Mouse (Mus musculus): ENCODE results near the gene Il34.
A peak's percentile ranks its signal among the peaks of the same experiment; 100 is the strongest.

The Il34 gene

DNA sequence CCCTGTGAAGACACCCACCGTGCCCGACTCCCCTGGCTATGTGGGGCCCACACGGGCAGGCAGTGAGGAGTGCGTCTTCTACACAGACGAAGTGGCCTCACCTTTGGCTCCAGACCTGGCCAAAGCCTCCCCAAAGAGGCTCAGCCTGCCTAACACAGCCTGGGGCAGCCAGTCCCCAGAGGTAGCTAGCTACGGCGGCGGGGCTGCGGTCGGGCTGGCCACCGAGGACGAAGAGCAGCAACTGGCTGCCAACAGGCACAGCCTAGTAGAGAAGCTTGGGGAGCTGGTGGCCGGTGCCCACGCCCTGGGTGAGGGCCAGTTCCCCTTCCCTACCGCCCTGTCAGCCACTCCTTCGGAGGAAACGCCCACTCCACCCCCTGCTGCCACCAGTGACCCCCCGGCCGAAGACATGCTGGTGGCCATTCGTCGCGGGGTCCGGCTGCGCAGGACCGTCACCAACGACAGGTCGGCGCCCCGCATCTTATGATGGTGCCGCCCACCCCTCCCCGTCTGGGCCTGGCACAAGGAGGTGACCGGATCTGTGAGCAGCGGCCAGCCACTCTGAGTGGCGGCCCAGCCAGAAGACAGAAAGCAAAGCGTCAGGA, 67.0 kb downstream of the Il34 start:
- DNase-seq (ENCODE audit: low spot score), result no peak

DNA sequence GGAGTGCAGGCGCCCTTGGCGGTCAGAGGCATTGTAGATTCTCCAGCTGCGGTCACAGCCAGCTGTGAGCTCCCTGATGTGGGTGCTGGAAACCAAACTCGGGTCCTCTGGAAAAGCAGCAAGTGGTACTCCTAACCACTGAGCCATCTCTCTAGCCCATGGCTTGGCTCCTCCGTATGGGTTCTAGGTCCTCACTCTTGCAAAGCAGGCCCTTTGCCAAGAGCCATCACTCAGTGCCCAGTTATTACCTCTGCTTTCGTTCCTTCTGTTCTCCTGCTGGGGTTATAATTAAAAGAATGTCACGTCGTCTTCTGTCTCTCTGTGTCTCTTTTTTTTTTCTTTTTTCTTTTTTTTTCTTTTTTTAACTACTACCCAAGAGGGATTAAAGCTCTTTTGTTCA, 72.7 kb downstream of the Il34 start:
- no peak for DNase-seq (ENCODE audit: low spot score)

DNA sequence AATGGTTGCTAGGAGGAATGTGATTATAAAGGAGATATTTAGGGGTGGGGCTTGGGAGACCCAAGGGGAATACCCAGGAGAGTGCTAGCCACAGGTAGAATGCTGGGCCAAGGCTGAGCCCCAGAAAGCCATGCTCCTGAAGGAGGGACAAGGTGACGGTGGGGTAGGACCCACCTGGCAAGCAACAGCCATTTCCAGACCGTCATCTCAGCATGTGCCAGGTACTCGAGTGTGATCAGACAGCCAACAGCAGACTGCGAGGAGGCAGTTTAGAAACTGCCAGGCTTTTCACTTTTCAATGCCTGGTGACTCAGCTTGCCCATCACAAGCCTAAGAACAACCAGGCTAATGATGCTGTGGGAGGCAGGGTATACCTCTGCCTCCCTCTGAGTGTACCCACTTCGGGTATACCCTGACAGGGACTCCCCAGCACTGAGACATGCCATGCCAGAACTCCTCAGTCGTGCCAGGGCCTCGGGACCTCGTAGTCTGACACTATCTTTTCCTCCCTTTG, 74.3 kb downstream of the Il34 start:
- DNase-seq (ENCODE audit: low spot score), result no peak

DNA sequence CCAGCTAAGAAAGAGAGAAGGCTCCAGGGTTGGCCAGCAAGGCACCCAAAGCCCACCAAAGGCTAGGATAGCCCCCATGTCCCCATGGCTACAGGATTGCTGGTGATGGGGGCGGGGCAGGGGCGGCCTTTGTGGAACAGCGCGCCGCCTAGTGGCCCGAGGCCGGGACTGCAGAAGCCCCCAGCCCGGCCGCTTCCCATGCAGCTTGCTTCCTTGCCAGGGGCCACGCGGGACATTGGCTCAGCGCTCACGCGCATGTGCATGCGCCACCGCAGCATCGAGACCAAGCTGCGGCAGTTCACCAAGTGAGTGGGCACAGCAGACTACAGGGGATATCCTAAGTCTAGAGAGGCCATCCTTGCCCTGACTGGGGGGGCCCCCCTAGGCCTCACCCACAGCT, 78.8 kb downstream of the Il34 start:
- DNase-seq (ENCODE audit: low spot score), result no peak

DNA sequence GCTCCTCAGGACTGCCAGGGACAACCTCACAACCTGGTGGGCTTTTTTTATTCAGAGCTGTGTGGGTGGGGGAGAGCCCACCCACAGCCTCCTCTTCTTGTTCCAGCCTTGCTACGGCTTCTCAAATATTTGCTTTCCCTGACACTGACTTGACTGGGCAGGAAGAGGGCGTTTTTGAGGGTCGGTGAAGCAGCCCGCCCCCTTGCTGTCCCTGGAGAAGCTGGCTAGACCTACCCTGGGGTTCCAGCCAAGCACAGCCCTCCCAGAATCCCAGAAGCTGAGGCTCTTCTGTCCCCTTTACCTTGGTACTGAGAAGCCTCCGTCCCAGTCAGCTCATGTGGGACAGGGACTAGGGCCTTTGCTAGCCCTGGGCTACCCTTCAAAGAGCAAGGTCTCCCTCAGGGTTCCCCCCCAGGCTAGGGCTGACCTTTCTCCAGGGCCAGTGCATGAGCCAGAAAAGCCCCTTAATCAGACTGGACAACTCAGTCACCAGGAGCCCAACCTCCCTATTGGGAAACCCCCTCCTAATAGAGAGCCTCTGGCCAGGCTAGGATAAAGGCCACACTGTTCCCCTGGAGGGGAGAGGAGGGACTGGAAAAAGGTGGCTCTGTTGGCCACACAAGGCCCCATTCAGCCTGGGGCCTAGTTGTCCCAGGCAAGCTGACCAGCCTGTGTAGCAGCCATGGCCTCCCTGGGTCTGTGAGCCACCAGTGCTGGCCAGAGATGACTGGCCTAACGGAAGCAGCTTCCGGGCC, 80.5 kb downstream of the Il34 start:
- DNase-seq (ENCODE audit: low spot score), result peak; percentile 62

DNA sequence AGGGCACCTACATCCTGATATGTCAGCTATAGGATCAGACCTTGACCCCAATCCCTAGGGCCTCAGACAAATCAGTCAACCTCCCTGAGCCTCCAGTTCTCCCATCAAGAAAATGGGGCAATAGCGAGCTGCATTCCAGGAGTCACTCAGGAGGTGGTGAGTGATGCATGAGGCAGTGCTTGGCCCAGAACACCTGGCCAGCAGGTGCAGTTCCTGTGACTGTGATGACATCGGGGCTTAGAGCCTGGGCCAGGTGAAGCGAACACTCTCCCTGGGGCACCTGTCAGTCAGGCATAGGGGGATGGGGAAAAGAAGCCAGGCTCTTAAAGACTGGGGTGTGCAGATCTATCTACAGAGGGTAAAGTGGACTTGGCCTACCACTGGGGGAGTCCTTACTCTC, 81.2 kb downstream of the Il34 start:
- DNase-seq (ENCODE audit: low spot score), result no peak

DNA sequence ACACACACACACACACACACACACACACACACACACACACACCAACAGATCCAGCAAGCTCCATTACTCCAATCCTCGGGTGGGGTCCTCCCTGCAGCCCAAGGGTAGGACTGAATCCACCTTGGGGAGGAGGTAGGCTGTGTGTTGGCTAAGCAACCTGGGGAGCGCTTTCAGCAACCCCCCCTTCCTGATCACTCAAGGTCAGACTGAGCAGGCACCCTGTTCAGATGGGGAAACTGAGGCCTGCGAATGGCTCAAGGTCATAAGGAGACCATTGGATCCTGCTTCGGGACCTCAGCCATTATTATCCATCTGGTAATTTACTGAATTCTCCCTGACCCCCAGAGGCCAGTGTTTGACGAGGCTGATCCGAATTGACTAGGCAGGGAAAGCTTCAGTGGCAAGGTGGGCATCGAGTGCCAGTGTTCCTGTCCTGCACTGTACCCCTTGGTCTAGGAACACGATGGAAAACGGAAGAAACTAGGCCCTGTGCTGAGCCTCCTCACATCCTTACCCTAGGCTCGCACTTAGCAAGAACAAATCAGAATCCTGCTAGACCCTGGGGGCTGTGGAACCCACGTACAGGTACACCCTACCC, 83.2 kb downstream of the Il34 start:
- DNase-seq (ENCODE audit: low spot score), result no peak

DNA sequence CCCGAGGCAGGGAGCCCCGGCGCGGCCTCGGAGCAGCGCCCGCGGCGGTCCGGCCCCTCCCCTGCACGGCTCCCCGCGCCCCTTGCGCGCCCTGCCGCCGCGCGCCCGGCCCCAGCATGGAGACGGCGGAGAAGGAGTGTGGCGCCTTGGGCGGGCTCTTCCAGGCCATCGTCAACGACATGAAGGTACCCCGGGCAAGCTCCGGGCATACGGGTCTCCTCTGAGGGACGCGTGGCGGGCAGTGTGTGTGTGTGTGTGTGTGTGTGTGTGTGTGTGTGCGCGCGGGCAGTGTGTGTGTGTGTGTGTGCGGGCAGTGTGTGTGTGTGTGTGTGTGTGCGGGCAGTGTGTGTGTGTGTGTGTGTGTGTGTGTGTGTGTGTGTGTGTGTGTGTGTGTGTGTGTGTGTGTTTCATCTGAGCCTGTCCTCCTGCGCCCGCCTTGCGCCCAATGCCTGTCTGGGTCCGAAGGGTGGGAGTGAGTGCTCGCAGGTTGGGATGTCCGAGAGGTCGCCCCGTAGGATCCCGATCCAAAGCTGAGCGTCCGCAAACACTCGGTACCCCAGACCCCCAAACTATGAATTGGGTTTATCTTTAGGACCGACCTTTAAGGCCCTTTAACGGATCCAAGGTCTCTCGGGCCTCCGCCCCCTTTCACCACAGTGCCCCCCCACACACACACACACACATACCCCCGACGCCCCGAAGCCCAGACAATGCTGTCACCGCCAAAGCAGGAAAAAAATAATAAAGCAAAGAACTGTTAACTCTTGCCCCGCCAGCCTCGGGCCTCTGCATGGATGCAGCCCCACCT, 83.9 kb downstream of the Il34 start:
- DNase-seq (ENCODE audit: low spot score), result no peak

DNA sequence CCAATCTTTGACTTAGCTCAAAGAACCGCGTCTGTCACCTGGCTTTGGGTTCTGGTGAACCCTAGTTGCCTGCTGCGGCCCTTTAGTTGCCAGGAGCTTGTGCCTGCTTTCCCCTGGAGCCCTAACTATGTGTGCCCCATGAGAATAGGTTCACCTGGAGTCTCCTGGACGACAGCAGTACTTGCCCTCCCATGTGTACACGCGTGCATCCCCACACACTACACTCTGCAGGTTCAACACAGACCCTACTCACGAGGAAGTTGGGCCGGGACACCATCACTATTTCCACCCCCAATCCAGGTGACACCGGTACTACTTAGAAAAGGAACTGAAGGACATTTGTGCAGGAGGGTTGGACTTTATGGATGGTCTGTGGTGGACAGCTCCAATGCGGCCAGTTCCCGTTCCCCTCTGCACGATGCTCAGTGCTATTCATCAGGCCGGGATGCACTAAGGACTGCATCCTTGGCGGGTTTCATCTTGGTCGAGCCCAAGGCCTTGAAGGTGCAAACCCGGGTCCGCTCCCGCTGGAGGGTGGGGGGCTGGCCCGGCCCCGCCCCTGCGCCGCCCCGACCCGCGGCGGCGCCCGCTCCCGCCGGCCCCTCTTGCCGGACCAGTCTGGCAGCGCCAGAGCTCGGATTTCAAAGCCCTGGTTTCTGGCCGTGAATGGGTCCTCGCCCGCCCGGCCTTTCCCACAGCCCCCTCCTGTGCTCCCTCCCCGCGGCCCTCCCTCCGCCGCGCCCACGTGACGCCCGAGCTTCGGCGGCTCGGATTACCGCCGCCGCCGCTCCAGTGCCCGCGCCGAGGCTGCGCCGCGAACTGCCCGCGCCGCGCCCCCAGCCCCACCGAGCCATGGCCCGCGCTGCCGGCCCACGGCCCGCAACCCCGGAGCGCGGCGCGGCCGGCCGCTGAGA, 84.8 kb downstream of the Il34 start, which contains the start of gene Mtss1l:
Gene Mtss1l (plus strand): TSS at position 792 of the 914 bp plus-strand sequence.
- peak; percentile 71 for DNase-seq (ENCODE audit: low spot score)

DNA sequence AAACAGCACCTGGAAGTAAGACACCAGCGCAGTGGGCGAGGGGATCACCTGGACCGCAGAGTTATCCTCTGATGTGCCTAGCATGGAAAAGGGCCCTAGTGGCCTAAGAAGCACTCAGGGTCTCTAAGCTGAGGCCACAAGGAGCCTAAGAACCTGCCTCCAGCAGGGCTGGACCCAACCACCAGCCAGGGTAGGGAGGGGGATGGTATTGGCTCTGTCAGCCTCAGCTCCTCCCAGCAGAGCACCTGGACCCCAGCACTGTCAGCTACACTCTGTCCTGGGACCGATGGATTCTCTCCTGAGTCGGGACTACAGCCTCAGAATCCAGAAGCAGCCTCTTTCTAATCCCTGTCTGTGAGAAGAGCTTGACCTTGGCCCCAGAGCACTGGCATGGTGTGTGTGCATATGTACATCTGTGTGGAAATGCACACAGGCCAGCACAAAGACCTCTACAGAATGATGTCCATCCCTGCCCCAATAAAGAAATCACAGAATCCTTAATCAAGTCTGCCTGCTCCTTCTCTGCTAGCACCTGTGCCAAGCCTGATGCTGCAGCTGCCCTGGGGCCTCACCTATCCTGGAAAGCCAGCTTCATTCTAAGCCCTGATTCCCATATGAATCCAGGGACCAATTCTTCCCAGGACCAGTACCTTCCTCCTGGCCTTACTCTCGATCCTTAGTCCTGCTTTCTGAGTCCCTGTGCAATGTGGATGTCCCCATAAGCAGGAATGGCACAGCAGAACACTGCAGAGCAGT, 85.6 kb downstream of the Il34 start:
- DNase-seq (ENCODE audit: low spot score), result no peak

DNA sequence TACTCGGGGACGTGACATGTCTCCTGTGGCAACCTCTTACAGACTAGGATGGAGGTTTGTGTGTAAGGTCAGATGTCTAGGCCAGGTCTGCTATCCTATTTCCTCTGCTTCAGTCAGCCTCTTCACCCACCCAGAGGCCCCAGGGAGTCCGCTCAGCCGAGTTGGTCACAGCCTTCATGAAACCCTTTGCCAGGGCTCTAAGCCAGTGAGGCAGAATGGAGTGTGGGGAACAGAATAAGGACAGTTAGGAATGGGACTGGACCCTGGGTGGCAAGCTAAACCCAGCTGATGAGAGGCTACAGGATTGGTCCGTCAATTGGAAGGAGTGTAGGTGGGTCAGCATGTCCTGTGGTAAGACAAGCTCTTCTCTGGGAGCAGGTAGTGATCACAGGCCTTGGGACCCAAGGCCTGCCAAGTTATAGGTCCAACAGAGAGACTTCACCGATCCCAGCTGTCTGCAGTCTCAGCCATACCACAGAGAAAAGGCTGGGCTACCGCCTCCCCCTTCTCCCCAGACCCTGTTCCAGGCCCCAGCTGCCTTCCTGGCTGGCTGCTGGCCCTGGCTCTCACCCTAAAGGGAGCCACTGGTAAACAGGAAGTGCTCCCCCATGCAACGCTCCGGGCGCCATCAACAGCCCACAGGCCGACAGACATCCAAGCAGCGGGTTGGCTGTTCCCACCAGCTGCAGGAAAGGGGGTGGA, 86.6 kb downstream of the Il34 start:
- DNase-seq (ENCODE audit: low spot score), result peak; percentile 55

DNA sequence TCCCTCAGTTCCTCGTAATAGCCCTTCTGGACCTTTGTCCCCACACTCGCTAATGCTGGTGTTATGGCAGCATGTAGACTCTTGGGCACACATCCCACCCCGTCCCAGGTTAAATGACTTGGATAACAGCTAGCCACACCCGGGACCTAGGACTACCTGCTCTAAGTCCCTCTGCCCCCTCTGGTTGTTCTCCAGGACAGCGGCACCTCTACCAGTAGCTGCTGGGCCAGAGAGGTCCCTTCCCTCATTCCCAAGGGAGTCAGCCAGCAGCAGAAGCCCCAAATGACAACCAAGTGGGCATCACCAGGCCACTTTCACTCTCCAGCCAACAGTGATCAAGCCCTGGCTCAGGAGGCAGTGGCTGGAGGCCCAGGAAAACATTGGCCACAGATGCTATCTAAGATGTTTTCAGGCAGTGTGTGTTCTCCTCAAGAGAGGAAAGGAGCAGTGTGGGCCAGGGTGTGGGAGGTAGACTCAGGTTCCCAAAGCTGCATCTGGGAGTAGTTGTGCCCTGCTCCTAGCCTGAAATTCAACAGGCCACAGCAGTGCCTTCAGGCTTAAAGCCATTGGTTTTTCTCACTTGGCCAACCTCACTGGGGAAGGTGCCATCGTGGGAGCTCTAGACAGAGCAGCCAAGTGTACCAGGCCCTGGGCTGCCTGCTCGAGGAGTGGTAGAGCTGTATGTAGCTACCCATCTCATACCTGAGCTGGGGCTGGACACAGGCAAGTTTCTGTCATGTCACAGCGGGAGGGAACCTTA, 87.3 kb downstream of the Il34 start:
- DNase-seq (ENCODE audit: low spot score), result peak; percentile 79

DNA sequence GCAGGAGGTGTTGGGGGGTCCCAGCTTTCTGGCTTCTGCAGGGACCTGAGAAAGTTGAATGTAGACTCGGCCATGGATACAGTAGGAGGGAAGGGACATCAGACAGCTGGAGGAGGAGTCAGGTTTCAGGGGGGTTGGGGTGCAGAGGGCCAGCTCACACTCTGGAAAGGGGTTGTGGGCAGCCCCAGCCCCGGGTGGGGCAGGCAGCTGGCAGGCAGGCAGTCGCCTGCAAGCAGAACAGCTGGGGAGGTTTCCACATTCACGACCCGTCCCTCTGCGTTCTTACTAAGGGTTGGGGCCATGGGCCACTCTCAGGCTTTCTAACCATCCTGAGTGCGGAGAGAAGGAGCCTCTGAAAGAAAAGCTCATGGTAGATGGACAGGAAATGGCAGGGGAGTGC, 88.6 kb downstream of the Il34 start:
- DNase-seq (ENCODE audit: low spot score), result no peak

DNA sequence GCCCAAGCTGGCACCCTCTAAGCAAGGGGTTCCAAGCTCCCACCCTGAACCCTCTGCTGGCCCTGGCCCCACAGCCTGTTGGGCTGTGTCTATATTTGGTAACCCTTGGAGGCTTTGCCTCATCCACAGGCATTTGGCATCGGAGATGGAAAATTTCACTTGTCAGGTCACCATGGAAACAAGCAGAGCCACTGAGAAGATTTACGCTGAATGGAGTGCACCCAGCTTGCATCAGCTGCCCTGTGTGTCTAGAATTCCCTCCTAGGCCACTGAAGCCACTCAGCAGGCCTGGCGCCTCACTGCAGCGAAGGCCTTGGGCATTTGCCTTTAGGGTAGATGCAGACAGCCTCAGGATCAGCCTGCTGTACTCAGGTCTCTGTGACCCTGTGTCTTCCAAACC, 89.6 kb downstream of the Il34 start:
- peak; percentile 97 for DNase-seq (ENCODE audit: low spot score)

DNA sequence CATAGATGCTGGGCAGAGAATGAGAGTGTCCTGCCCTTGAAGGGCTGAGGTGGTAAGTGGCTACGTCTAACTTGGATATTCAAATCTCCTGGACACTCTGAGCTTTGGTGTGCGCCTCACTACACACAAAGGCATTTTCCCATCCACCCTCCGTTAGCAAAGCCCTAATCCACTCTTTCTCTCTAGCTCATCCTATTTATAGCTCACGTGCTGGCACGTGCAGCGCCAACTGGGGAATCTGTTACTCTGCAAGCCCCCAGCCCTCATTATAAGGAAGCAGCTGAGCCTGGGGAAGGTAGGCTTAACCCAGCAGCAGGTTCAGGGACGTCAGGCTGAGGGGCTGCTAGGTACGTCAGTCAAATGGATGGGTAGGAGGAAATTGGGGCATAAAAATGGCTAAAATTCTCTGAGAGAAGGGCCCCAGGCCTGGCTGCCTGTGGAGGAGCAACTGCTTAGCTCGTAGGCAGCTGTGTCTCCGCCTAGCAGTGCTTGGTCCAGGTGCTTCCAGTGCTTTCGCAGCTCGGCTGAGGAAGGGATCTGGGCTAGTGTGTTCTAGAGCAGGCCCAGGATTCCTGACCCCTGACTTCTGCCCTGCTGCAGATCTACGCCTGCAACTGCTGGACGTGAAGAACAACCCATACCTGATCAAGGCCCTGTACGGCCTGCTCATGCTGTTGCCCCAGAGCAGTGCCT, 90.8 kb downstream of the Il34 start:
- DNase-seq (ENCODE audit: low spot score), result no peak

DNA sequence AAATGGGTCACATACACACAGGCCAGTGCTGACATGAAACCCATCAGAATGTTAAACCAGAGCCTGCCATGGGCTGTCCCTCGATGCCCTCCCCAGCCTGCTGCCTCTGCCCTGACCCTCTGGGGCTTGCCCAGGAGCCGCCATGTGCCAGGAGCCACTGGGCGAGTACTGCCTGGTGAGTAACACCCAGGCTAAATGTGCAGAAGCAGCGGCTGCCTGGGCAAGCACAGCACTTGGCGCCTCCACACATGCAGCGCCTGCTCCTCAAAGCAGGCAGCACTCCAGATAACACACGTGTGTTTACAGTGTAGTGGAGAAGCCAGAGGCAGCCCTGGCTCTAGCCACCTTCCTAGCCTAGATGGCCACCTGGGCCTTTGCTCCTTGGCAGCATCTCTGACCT, 92.7 kb downstream of the Il34 start:
- no peak for DNase-seq (ENCODE audit: low spot score)

DNA sequence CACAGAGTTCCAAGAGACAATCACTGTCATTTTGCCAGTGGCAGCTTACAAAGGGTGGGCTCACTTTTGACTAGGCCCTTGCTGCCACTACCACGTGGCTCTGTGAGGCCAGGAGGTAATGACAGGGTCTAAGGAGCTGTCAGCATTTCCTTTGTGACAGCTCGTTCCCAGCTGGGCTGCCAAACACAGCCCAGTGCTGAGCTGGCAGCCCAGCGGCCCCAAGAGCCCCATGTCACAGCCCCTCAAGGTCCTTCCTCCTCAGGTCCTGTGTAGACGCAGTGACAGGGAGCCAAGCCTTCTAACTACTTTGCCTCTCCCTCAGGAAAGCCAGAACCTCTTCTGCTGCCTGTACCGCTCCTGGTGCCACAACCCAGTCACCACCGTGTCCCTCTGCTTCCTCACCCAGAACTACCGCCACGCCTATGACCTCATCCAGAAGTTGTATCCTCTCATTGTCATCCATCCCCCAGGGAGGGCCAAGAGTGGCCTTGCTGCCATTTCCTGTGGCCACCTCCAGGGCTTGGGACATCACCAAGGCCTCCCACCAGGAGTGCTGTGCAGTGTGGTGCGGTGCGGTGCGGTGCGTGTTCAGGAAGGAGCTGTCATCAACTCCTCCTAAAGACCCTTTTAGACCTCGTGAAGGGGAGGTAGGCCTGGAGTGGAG, 94.3 kb downstream of the Il34 start:
- no peak for DNase-seq (ENCODE audit: low spot score)

DNA sequence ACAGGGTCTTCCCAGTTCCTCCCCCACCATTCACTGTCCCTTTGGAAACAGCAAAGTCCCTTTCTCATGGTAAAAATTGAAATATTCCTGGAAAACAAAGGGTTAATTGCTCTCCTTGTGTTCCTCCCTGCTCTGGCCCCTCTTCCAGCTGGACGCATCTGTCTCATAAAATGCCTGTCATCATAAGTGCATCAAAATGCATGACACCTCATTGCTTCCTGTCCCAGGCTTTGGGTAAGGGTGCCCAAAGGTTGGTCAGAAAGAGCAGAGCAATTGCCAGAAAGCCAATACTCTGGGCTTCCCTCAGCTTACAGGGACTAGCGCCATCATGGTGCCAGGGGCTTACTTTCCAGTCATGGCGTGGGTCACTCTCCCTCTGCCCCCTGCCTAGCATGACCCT, 95.1 kb downstream of the Il34 start:
- DNase-seq (ENCODE audit: low spot score), result no peak

Measured in adipocyte (in vitro differentiated cells).